Mouse (Mus musculus): ENCODE measurements around the gene Gm49322. TPM values are rescaled to one million over a fixed set of nuclear protein-coding genes. Genes with fewer than 3 reads are reported as not detected.

Gene Gm49322
- polyA plus RNA-seq, 1 experiment from 2014 or later, result 1.5 TPM

GRCm38 (mm10) chr10:80570419-80570818 lies 35.4 kb upstream of the Gm49322 start:
- Histone ChIP-seq H3K36me3 (ENCODE audit: control insufficient read depth, insufficient read depth) (peaks cover 15% of the 10 kb centered on the region), H3K27ac (ENCODE audit: low read length) (peak overlapping the region; percentile 98), H3K9ac (ENCODE audit: low read depth, low read length) (peak overlapping the region; percentile 87), H3K4me2 (ENCODE audit: low read depth, low read length) (peak overlapping the region; percentile 96), H3K4me3 (ENCODE audit: low read depth, low read length) (peak overlapping the region; percentile 85), H3K4me1 (ENCODE audit: control insufficient read depth, low read depth, low read length) (peaks cover 72% of the 10 kb centered on the region), H3K27me3 (ENCODE audit: control insufficient read depth, insufficient read depth, low read depth, low read length) (no peaks in the 10 kb centered on the region), H3K9me3 (replicated peaks; ENCODE audit: control insufficient read depth, low read length) (no peaks in the 10 kb centered on the region)
- ATAC-seq (ENCODE audit: low read depth), result no peak
- WGBS (ENCODE audit: insufficient replicate concordance), result 33% methylated on average over 10 of the region's 10 CpGs

GRCm38 (mm10) chr10:80570871-80571836 lies 34.7 kb upstream of the Gm49322 start:
- peaks cover 10% of the 10 kb centered on the region for H3K36me3 ChIP-seq (ENCODE audit: control insufficient read depth, insufficient read depth)
- H3K27me3 ChIP-seq (ENCODE audit: control insufficient read depth, insufficient read depth, low read depth, low read length), result no peaks in the 10 kb centered on the region
- WGBS (ENCODE audit: insufficient replicate concordance), result 10% methylated on average over 30 of the region's 30 CpGs
- peak overlapping the region; percentile 98 for H3K27ac ChIP-seq (ENCODE audit: low read length)
- H3K9me3 ChIP-seq (replicated peaks; ENCODE audit: control insufficient read depth, low read length), result no peaks in the 10 kb centered on the region
- peaks cover 76% of the 10 kb centered on the region for H3K4me1 ChIP-seq (ENCODE audit: control insufficient read depth, low read depth, low read length)
- peak overlapping the region; percentile 85 for H3K4me3 ChIP-seq (ENCODE audit: low read depth, low read length)
- ATAC-seq (ENCODE audit: low read depth), result peak; percentile 38
- peak overlapping the region; percentile 87 for H3K9ac ChIP-seq (ENCODE audit: low read depth, low read length)
- H3K4me2 ChIP-seq (ENCODE audit: low read depth, low read length), result peak overlapping the region; percentile 96

- H3K4me3 ChIP-seq (ENCODE audit: low read depth, low read length), result peak overlapping the region; percentile 85
- H3K9ac ChIP-seq (ENCODE audit: low read depth, low read length), result peak overlapping the region; percentile 87
- H3K4me1 ChIP-seq (ENCODE audit: control insufficient read depth, low read depth, low read length), result peaks cover 69% of the 10 kb centered on the region
- H3K4me2 ChIP-seq (ENCODE audit: low read depth, low read length), result peak overlapping the region; percentile 96
- ATAC-seq (ENCODE audit: low read depth), result peak; percentile 49
- H3K27ac ChIP-seq (ENCODE audit: low read length), result peak overlapping the region; percentile 98
- H3K9me3 ChIP-seq (replicated peaks; ENCODE audit: control insufficient read depth, low read length), result no peaks in the 10 kb centered on the region
- peaks cover 10% of the 10 kb centered on the region for H3K36me3 ChIP-seq (ENCODE audit: control insufficient read depth, insufficient read depth)
- 13% methylated on average over 2 of the region's 2 CpGs for WGBS (ENCODE audit: insufficient replicate concordance)
- H3K27me3 ChIP-seq (ENCODE audit: control insufficient read depth, insufficient read depth, low read depth, low read length), result no peaks in the 10 kb centered on the region
Observed at GRCm38 (mm10) chr10:80572477-80572876, 33.3 kb upstream of the Gm49322 start.

GRCm38 (mm10) chr10:80573944-80574343 lies 31.9 kb upstream of the Gm49322 start:
- H3K9ac ChIP-seq (ENCODE audit: low read depth, low read length), result peak overlapping the region; percentile 87
- no peak for ATAC-seq (ENCODE audit: low read depth)
- no peaks in the 10 kb centered on the region for H3K9me3 ChIP-seq (replicated peaks; ENCODE audit: control insufficient read depth, low read length)
- H3K4me3 ChIP-seq (ENCODE audit: low read depth, low read length), result peak overlapping the region; percentile 85
- H3K27ac ChIP-seq (ENCODE audit: low read length), result peak overlapping the region; percentile 98
- H3K4me1 ChIP-seq (ENCODE audit: control insufficient read depth, low read depth, low read length), result peaks cover 78% of the 10 kb centered on the region
- H3K27me3 ChIP-seq (ENCODE audit: control insufficient read depth, insufficient read depth, low read depth, low read length), result no peaks in the 10 kb centered on the region
- H3K36me3 ChIP-seq (ENCODE audit: control insufficient read depth, insufficient read depth), result no peaks in the 10 kb centered on the region
- peak overlapping the region; percentile 96 for H3K4me2 ChIP-seq (ENCODE audit: low read depth, low read length)
- WGBS (ENCODE audit: insufficient replicate concordance), result 50% methylated on average over 8 of the region's 9 CpGs

GRCm38 (mm10) chr10:80574896-80575295 lies 30.9 kb upstream of the Gm49322 start:
- Histone ChIP-seq H3K4me3 (ENCODE audit: low read depth, low read length) (peak overlapping the region; percentile 85), H3K36me3 (ENCODE audit: control insufficient read depth, insufficient read depth) (no peaks in the 10 kb centered on the region), H3K27ac (ENCODE audit: low read length) (peak overlapping the region; percentile 98), H3K9ac (ENCODE audit: low read depth, low read length) (peak overlapping the region; percentile 87), H3K27me3 (ENCODE audit: control insufficient read depth, insufficient read depth, low read depth, low read length) (no peaks in the 10 kb centered on the region), H3K4me2 (ENCODE audit: low read depth, low read length) (peak overlapping the region; percentile 96), H3K4me1 (ENCODE audit: control insufficient read depth, low read depth, low read length) (peaks cover 80% of the 10 kb centered on the region), H3K9me3 (replicated peaks; ENCODE audit: control insufficient read depth, low read length) (no peaks in the 10 kb centered on the region)
- 70% methylated on average over 3 of the region's 3 CpGs for WGBS (ENCODE audit: insufficient replicate concordance)
- no peak for ATAC-seq (ENCODE audit: low read depth)

GRCm38 (mm10) chr10:80575925-80576324 lies 29.9 kb upstream of the Gm49322 start:
- no peaks in the 10 kb centered on the region for H3K27me3 ChIP-seq (ENCODE audit: control insufficient read depth, insufficient read depth, low read depth, low read length)
- H3K36me3 ChIP-seq (ENCODE audit: control insufficient read depth, insufficient read depth), result no peaks in the 10 kb centered on the region
- H3K4me2 ChIP-seq (ENCODE audit: low read depth, low read length), result peak overlapping the region; percentile 96
- H3K4me3 ChIP-seq (ENCODE audit: low read depth, low read length), result peak overlapping the region; percentile 85
- H3K9ac ChIP-seq (ENCODE audit: low read depth, low read length), result peak overlapping the region; percentile 87
- ATAC-seq (ENCODE audit: low read depth), result no peak
- no peaks in the 10 kb centered on the region for H3K9me3 ChIP-seq (replicated peaks; ENCODE audit: control insufficient read depth, low read length)
- WGBS (ENCODE audit: insufficient replicate concordance), result 5% methylated on average over 17 of the region's 17 CpGs
- H3K27ac ChIP-seq (ENCODE audit: low read length), result peak overlapping the region; percentile 98
- peaks cover 72% of the 10 kb centered on the region for H3K4me1 ChIP-seq (ENCODE audit: control insufficient read depth, low read depth, low read length)

- H3K4me3 ChIP-seq (ENCODE audit: low read depth, low read length), result peak overlapping the region; percentile 85
- under 1% methylated on average over 85 of the region's 96 CpGs for WGBS (ENCODE audit: insufficient replicate concordance)
Observed at GRCm38 (mm10) chr10:80576351-80577194, 29.2 kb upstream of the Gm49322 start.

GRCm38 (mm10) chr10:80577195-80578130 lies 28.4 kb upstream of the Gm49322 start, which contains the start of gene Klf16:
Gene Klf16 (minus strand): TSS chr10:80577321.
- Histone ChIP-seq H3K4me2 (ENCODE audit: low read depth, low read length) (peak within 1 kb of the TSS; percentile 96), H3K27ac (ENCODE audit: low read length) (peak within 1 kb of the TSS; percentile 98), H3K36me3 (ENCODE audit: control insufficient read depth, insufficient read depth) (no peaks in the 10 kb centered on the region), H3K27me3 (ENCODE audit: control insufficient read depth, insufficient read depth, low read depth, low read length) (no peaks in the 10 kb centered on the region), H3K9ac (ENCODE audit: low read depth, low read length) (peak within 1 kb of the TSS; percentile 87), H3K4me3 (ENCODE audit: low read depth, low read length) (peak within 1 kb of the TSS; percentile 85), H3K9me3 (replicated peaks; ENCODE audit: control insufficient read depth, low read length) (no peaks in the 10 kb centered on the region), H3K4me1 (ENCODE audit: control insufficient read depth, low read depth, low read length) (peaks cover 56% of the 10 kb centered on the region)
- ATAC-seq (ENCODE audit: low read depth), result peak; percentile 74
- WGBS (ENCODE audit: insufficient replicate concordance), result under 1% methylated on average over 74 of the region's 97 CpGs

More at GRCm38 (mm10) chr10:80576351-80577194, 29.2 kb upstream of the Gm49322 start:
- Histone ChIP-seq H3K27ac (ENCODE audit: low read length) (peak overlapping the region; percentile 98), H3K9ac (ENCODE audit: low read depth, low read length) (peak overlapping the region; percentile 87), H3K4me1 (ENCODE audit: control insufficient read depth, low read depth, low read length) (peaks cover 65% of the 10 kb centered on the region), H3K36me3 (ENCODE audit: control insufficient read depth, insufficient read depth) (no peaks in the 10 kb centered on the region), H3K27me3 (ENCODE audit: control insufficient read depth, insufficient read depth, low read depth, low read length) (no peaks in the 10 kb centered on the region), H3K4me2 (ENCODE audit: low read depth, low read length) (peak overlapping the region; percentile 96), H3K9me3 (replicated peaks; ENCODE audit: control insufficient read depth, low read length) (no peaks in the 10 kb centered on the region)
- ATAC-seq (ENCODE audit: low read depth), result peak; percentile 8; the same call in 1 of the 2 replicates

All from liver, embryonic 16.5 days (tissue).